Comparison of ENCODE assay signal across 23 mouse cellular contexts in genomic region chr10:123146349-123146748, GRCm38 (mm10).
"Had no signal": no experiment of that assay in that cellular context is flagged by ENCODE, and none has a peak within 500 bp of the region (broad histone marks: within the 10 kb centered on the region; RNA-seq: fewer than 3 reads in every experiment).

No protein-coding gene starts in this region.

- DNase-seq: kidney, adult 18-20 months; kidney, adult 9 months; kidney, postnatal 14 days; layer of hippocampus, adult 9-11 months; layer of hippocampus, postnatal 36 days; liver; lung, adult 18-20 months; lung, postnatal 14 days; lung, postnatal 4 days; thymus, adult 18-20 months; thymus, postnatal 36 days had no signal

- H3K4me2 ChIP-seq: limb, embryonic 13.5 days; liver, embryonic 12.5 days; liver, embryonic 15.5 days; midbrain, embryonic 13.5 days; neural tube, embryonic 13.5 days had no signal

- ATAC-seq: liver, embryonic 12.5 days; midbrain, embryonic 13.5 days; midbrain, embryonic 16.5 days had no signal

- H3K9ac ChIP-seq: limb, embryonic 13.5 days; liver, embryonic 12.5 days; liver, embryonic 15.5 days; midbrain, embryonic 13.5 days; neural tube, embryonic 13.5 days had no signal

- H3K27me3 ChIP-seq: limb, embryonic 13.5 days; liver, embryonic 12.5 days; liver, embryonic 15.5 days; megakaryocyte, embryonic 14.5 days; midbrain, embryonic 13.5 days; neural tube, embryonic 13.5 days had no signal

- H3K9me3 ChIP-seq: limb, embryonic 10.5 days; limb, embryonic 13.5 days; liver, embryonic 12.5 days; liver, embryonic 15.5 days; megakaryocyte, embryonic 14.5 days; midbrain, embryonic 10.5 days; midbrain, embryonic 13.5 days; neural tube, embryonic 13.5 days had no signal

- H3K27ac ChIP-seq: limb, embryonic 10.5 days; limb, embryonic 13.5 days; liver, embryonic 12.5 days; liver, embryonic 15.5 days; midbrain, embryonic 10.5 days; midbrain, embryonic 13.5 days; neural tube, embryonic 13.5 days; stomach, postnatal 0 days had no signal

- H3K4me1 ChIP-seq: liver, embryonic 12.5 days; liver, embryonic 15.5 days; megakaryocyte, embryonic 14.5 days; midbrain, embryonic 10.5 days; midbrain, embryonic 13.5 days had no signal

- H3K4me3 ChIP-seq: layer of hippocampus, adult 2 months; limb, embryonic 10.5 days; limb, embryonic 13.5 days; liver, embryonic 12.5 days; liver, embryonic 15.5 days; megakaryocyte, embryonic 14.5 days; midbrain, embryonic 10.5 days; midbrain, embryonic 13.5 days; myocyte; neural tube, embryonic 13.5 days had no signal
